Mouse (Mus musculus): Measurements from ENCODE around the gene Tln2. TPM values are rescaled to one million over a fixed set of nuclear protein-coding genes. Genes with fewer than 3 reads are reported as not detected.

Gene Tln2
- polyA plus RNA-seq, 1 experiment from 2014 or later, result 40.7 TPM

GRCm38 (mm10) chr9:67380095-67380494 lies 179.4 kb downstream of the Tln2 start:
- Histone ChIP-seq H3K4me3 (no peak overlapping the region), H3K27ac (replicated peaks) (0 out of 2 replicates have a peak overlapping the region, but pooled peaks have one; percentile 24), H3K9me3 (no peaks in the 10 kb centered on the region), H3K4me1 (no peaks in the 10 kb centered on the region), H3K36me3 (replicated peaks) (0 out of 2 replicates have a peak, but pooled peaks cover 7% of the 10 kb centered on the region), H3K27me3 (replicated peaks; ENCODE audit: low read depth, poor library complexity, severe bottlenecking) (no peaks in the 10 kb centered on the region)
- no peak for DNase-seq (ENCODE audit: low spot score)
- 63% methylated on average over 5 of the region's 5 CpGs for WGBS

- Histone ChIP-seq H3K9me3 (no peaks in the 10 kb centered on the region), H3K27me3 (replicated peaks; ENCODE audit: low read depth, poor library complexity, severe bottlenecking) (no peaks in the 10 kb centered on the region), H3K4me3 (no peak overlapping the region), H3K4me1 (no peaks in the 10 kb centered on the region), H3K27ac (replicated peaks) (no peak overlapping the region), H3K36me3 (replicated peaks) (0 out of 2 replicates have a peak, but pooled peaks cover 4% of the 10 kb centered on the region)
- 91% methylated on average over 5 of the region's 5 CpGs for WGBS
- no peak for DNase-seq (ENCODE audit: low spot score)
These were observed 180.7 kb downstream of the Tln2 start for GRCm38 (mm10) chr9:67378772-67379171.

DNA sequence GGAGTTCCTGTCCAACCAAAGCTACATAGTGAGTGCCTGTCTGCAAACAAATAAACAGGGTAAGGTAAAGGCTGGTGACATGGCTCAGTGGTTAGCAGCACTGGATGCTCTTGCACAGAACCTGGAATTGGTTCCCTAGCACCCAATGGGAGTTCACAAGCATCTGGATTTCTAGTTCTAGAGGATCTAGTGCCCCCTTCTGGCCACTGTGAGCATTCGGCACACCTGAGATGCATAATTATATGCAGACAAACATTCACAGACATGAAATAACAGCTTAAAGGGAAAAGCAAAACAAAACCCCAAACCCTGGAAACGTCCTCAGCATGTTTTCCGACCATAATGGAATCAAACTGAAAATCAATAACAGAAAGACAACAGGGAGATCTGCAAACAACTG lies 191.4 kb downstream of the Tln2 start:
- H3K27ac ChIP-seq (replicated peaks), result no peak overlapping the region
- no peak for DNase-seq (ENCODE audit: low spot score)
- H3K9me3 ChIP-seq, result no peaks in the 10 kb centered on the region
- no peaks in the 10 kb centered on the region for H3K4me1 ChIP-seq
- peaks cover 49% of the 10 kb centered on the region for H3K36me3 ChIP-seq (replicated peaks)
- H3K4me3 ChIP-seq, result no peak overlapping the region
- H3K27me3 ChIP-seq (replicated peaks; ENCODE audit: low read depth, poor library complexity, severe bottlenecking), result no peaks in the 10 kb centered on the region
- 93% methylated on average over 3 of the region's 3 CpGs for WGBS

GRCm38 (mm10) chr9:67362511-67362910 lies 197.0 kb downstream of the Tln2 start:
- no peak overlapping the region for H3K4me3 ChIP-seq
- peaks cover 52% of the 10 kb centered on the region for H3K36me3 ChIP-seq (replicated peaks)
- H3K27me3 ChIP-seq (replicated peaks; ENCODE audit: low read depth, poor library complexity, severe bottlenecking), result no peaks in the 10 kb centered on the region
- no peak for DNase-seq (ENCODE audit: low spot score)
- H3K9me3 ChIP-seq, result no peaks in the 10 kb centered on the region
- WGBS, result 92% methylated on average over 10 of the region's 10 CpGs
- no peak overlapping the region for H3K27ac ChIP-seq (replicated peaks)
- no peaks in the 10 kb centered on the region for H3K4me1 ChIP-seq

DNA sequence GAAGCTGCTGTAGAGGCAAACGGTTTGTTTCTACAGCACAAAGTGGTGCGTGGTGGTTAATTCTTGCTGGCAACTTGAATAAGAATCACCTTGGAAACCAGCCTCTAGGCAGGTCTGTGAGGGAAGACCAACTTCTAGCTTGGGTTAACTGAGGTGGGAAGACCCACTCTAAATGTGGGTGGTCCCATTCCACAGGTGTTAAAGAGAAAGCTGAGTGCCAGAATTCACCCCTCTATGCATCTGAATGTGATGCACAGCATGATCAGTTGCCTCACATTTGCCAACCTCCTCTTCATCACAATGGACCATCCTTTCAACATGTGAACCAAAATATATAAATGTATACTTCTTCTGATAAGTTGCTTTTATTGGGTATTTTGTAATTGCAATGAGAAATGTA lies 197.4 kb downstream of the Tln2 start:
- no peaks in the 10 kb centered on the region for H3K27me3 ChIP-seq (replicated peaks; ENCODE audit: low read depth, poor library complexity, severe bottlenecking)
- DNase-seq (ENCODE audit: low spot score), result no peak
- H3K36me3 ChIP-seq (replicated peaks), result peaks cover 56% of the 10 kb centered on the region
- WGBS, result 77% methylated on average over 2 of the region's 2 CpGs
- H3K4me1 ChIP-seq, result no peaks in the 10 kb centered on the region
- H3K9me3 ChIP-seq, result no peaks in the 10 kb centered on the region
- H3K4me3 ChIP-seq, result no peak overlapping the region
- H3K27ac ChIP-seq (replicated peaks), result no peak overlapping the region

DNA sequence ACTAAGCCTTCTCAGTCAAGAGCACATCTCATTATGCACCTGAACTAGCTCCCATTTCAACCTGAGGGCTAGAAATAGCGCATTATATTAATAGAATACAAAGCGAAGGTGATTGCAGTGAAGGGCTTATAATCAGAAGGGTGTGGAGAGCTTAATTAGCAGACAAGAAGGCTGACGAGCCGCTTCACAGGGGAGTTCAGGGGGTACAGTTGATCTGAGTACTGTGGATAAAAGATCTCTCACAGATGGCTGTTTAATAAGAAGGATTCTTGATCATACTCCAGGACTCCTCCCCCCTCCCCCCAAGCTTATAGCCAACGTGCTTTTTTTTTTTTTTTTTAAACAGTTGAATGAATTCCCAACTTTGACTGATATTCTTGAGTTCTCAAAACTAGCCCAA lies 198.0 kb downstream of the Tln2 start:
- Histone ChIP-seq H3K4me3 (no peak overlapping the region), H3K36me3 (replicated peaks) (peaks cover 53% of the 10 kb centered on the region), H3K9me3 (no peaks in the 10 kb centered on the region), H3K4me1 (no peaks in the 10 kb centered on the region), H3K27me3 (replicated peaks; ENCODE audit: low read depth, poor library complexity, severe bottlenecking) (no peaks in the 10 kb centered on the region), H3K27ac (replicated peaks) (no peak overlapping the region)
- DNase-seq (ENCODE audit: low spot score), result no peak
- WGBS, result 87% methylated on average over 5 of the region's 5 CpGs

DNA sequence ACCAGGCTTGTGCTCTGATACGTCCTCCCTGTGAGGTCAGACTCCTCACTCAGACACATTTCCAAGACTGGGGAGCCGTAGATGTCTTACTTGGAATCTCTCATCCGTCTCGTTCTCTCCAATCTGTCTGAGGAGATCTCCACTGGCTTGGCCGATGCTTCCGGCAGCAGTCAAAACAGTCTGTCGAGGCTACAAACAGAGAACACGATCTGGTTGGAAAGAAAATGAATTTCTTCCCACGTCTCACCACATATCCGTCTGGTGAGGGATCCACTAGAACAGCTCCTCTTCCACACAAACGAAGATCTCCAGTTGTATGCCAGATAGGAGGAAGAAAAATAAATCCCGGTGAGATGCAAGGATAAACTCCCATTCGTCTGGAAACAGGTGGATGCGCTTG lies 205.1 kb downstream of the Tln2 start:
- H3K36me3 ChIP-seq (replicated peaks), result peaks cover 27% of the 10 kb centered on the region
- H3K27me3 ChIP-seq (replicated peaks; ENCODE audit: low read depth, poor library complexity, severe bottlenecking), result no peaks in the 10 kb centered on the region
- WGBS, result 93% methylated on average over 14 of the region's 14 CpGs
- DNase-seq (ENCODE audit: low spot score), result no peak
- H3K4me1 ChIP-seq, result no peaks in the 10 kb centered on the region
- H3K9me3 ChIP-seq, result no peaks in the 10 kb centered on the region
- no peak overlapping the region for H3K27ac ChIP-seq (replicated peaks)
- H3K4me3 ChIP-seq, result no peak overlapping the region

DNA sequence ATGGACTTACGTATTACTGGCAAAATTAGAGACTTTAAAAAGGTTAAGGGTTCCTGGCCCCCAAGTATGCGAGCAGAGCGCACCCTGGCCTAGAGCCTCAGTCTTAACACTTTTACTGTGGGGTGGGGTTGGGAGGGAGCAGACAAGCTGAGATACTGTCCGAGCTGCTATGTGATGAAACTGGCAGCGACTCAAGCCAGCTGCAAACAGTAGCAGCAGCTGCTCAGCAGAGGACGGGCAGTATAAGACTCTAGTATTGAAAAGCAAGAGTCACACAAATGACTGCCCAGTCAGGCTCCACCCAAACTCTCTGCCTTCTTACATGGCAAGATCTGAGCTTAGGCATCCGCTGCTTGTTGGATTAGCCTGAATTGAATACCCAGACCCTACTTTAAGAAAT lies 206.1 kb downstream of the Tln2 start:
- H3K27me3 ChIP-seq (replicated peaks; ENCODE audit: low read depth, poor library complexity, severe bottlenecking), result no peaks in the 10 kb centered on the region
- H3K36me3 ChIP-seq (replicated peaks), result peaks cover 23% of the 10 kb centered on the region
- no peak overlapping the region for H3K4me3 ChIP-seq
- H3K27ac ChIP-seq (replicated peaks), result no peak overlapping the region
- H3K9me3 ChIP-seq, result no peaks in the 10 kb centered on the region
- DNase-seq (ENCODE audit: low spot score), result no peak
- H3K4me1 ChIP-seq, result no peaks in the 10 kb centered on the region
- WGBS, result 88% methylated on average over 7 of the region's 7 CpGs

DNA sequence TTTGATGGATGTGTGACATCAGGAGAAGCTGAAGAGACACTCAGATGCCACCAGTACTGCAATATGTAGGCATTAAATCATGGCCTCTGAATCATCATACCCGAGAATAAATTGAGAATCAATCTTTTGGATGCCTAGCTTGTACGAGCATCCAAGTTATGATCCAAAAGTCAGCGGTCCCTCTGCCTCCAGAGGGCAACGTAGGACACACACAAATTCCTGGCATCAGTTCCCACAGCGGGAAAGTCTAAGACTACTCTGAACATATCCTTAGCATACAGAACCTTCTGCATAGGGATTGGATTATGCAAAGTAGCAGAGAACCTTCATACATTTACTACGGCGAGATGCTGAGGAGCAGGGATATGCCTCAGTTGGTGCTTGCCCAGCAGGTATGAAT lies 210.5 kb downstream of the Tln2 start:
- Histone ChIP-seq H3K4me1 (no peaks in the 10 kb centered on the region), H3K27ac (replicated peaks) (no peak overlapping the region), H3K27me3 (replicated peaks; ENCODE audit: low read depth, poor library complexity, severe bottlenecking) (no peaks in the 10 kb centered on the region), H3K4me3 (no peak overlapping the region), H3K9me3 (no peaks in the 10 kb centered on the region), H3K36me3 (replicated peaks) (peaks cover 40% of the 10 kb centered on the region)
- no peak for DNase-seq (ENCODE audit: low spot score)
- 91% methylated on average over 7 of the region's 7 CpGs for WGBS

DNA sequence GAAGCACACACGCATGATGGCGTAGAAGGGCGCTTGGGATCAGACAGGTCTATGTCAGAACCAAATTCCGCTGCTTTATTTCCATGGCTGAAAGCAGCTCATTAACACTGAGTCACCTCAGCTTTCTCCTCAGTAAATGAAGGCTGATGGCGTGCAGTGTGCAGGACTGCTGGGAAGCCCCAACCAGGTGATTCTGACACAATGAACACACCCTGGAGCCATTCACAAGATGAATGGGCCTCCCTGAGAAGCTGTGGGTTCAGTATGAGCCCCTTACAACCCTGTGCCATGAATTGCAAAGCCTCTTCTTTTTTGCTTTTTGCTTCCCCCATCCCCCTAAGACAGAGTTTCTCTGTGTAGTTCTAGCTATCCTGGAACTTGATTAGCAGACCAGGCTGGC lies 212.3 kb downstream of the Tln2 start:
- 91% methylated on average over 5 of the region's 5 CpGs for WGBS
- no peak for DNase-seq (ENCODE audit: low spot score)
- Histone ChIP-seq H3K4me1 (peaks cover 7% of the 10 kb centered on the region; the same call in 1 of the 2 replicates), H3K27ac (replicated peaks) (no peak overlapping the region), H3K27me3 (replicated peaks; ENCODE audit: low read depth, poor library complexity, severe bottlenecking) (no peaks in the 10 kb centered on the region), H3K36me3 (replicated peaks) (peaks cover 46% of the 10 kb centered on the region), H3K9me3 (no peaks in the 10 kb centered on the region), H3K4me3 (no peak overlapping the region)

GRCm38 (mm10) chr9:67331281-67331680 lies 228.2 kb downstream of the Tln2 start:
- Histone ChIP-seq H3K27me3 (replicated peaks; ENCODE audit: low read depth, poor library complexity, severe bottlenecking) (no peaks in the 10 kb centered on the region), H3K4me3 (no peak overlapping the region), H3K36me3 (replicated peaks) (peaks cover 14% of the 10 kb centered on the region), H3K4me1 (peaks cover 14% of the 10 kb centered on the region), H3K27ac (replicated peaks) (no peak overlapping the region), H3K9me3 (no peaks in the 10 kb centered on the region)
- no peak for DNase-seq (ENCODE audit: low spot score)
- 93% methylated on average over 3 of the region's 3 CpGs for WGBS

GRCm38 (mm10) chr9:67328451-67328850 lies 231.1 kb downstream of the Tln2 start:
- peaks cover 14% of the 10 kb centered on the region for H3K4me1 ChIP-seq
- DNase-seq (ENCODE audit: low spot score), result no peak
- H3K27ac ChIP-seq (replicated peaks), result no peak overlapping the region
- H3K4me3 ChIP-seq, result no peak overlapping the region
- H3K9me3 ChIP-seq, result no peaks in the 10 kb centered on the region
- peaks cover 13% of the 10 kb centered on the region for H3K36me3 ChIP-seq (replicated peaks)
- 88% methylated on average over 3 of the region's 3 CpGs for WGBS
- H3K27me3 ChIP-seq (replicated peaks; ENCODE audit: low read depth, poor library complexity, severe bottlenecking), result no peaks in the 10 kb centered on the region

- WGBS, result 96% methylated on average over 6 of the region's 6 CpGs
- Histone ChIP-seq H3K36me3 (replicated peaks) (peaks cover 35% of the 10 kb centered on the region), H3K27ac (replicated peaks) (no peak overlapping the region), H3K4me3 (no peak overlapping the region), H3K9me3 (no peaks in the 10 kb centered on the region), H3K27me3 (replicated peaks; ENCODE audit: low read depth, poor library complexity, severe bottlenecking) (no peaks in the 10 kb centered on the region), H3K4me1 (peaks cover 11% of the 10 kb centered on the region)
- DNase-seq (ENCODE audit: low spot score), result no peak
These were observed 237.6 kb downstream of the Tln2 start for GRCm38 (mm10) chr9:67321886-67322285.

- H3K27me3 ChIP-seq (replicated peaks; ENCODE audit: low read depth, poor library complexity, severe bottlenecking), result no peaks in the 10 kb centered on the region
- no peak overlapping the region for H3K27ac ChIP-seq (replicated peaks)
- H3K36me3 ChIP-seq (replicated peaks), result peaks cover 29% of the 10 kb centered on the region
- peak; percentile 65 for DNase-seq (ENCODE audit: low spot score)
- 11% methylated on average over 3 of the region's 3 CpGs for WGBS
- H3K4me1 ChIP-seq, result peaks cover 11% of the 10 kb centered on the region
- H3K9me3 ChIP-seq, result no peaks in the 10 kb centered on the region
- no peak overlapping the region for H3K4me3 ChIP-seq
These were observed 244.1 kb downstream of the Tln2 start for GRCm38 (mm10) chr9:67315356-67315755.

All from embryonic facial prominence, embryonic 10.5 days (tissue).